Mouse (Mus musculus) cerebellum, postnatal 4 days (tissue): ENCODE results near the gene Eci2.
"Not testable (repeated sequence)": the region's sequence is repeated elsewhere in the genome, so short reads cannot be mapped to it uniquely, and the experiment has no call there.

Experiments used
- DNase-seq, 2 experiments: peaks; one replicate each; pipeline ENCODE4 v3.0.0; 2022; ENCODE audit warnings: low spot score in 2 of 2, mixed read lengths in 1 of 2

Gene Eci2

DNA sequence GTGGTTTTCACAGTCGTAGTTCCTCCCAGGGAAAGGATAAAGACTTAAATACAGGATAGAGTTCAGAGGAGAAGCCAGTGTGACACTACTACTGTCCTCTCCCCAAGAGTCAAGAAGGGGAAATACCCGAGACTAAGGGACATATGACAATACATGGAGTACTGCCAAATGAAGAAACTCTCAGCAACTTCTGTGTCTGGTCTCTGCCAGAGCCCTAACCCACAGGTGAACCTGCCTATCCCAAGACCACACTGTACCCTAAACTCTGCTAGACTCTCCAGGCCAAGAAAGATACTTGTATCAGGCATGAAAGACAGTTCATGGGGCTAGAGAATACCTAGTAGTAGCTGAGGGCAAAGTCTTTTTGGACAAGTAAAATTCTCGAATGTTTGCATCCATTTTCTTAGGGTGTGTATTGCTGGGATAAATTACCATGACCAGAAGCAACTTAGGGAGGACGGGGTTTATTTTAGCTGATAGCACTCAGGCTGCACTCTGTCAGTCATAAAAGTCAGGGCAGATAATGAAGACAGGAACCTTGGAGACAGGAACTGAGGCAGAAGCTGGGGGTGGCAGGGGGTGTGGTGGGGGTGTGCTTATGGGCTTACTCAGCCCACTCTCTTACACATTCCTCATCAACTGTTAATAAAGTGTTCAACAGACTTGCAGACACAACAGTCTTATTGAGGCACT lies 35.2 kb downstream of the Eci2 start:
- no peak for DNase-seq

DNA sequence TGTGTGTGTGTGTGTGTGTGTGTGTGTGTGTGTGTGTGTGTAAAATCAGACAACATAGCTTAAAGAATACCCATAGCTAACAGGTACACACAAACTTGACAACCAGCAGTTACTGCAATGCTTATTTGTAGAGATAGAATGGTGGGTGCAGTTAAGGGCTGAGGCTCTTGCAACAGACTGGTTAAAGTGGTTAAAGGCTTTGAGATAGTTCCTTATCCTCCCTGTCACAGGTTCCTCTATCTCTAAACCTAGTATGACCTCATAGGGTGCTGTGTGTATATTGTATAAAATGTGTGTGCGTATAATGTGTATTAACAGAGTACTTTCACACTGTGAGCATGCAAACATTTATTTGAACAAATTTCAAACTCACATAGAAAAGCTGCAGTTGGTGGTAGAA lies 43.4 kb downstream of the Eci2 start:
- DNase-seq = not testable (repeated sequence)

DNA sequence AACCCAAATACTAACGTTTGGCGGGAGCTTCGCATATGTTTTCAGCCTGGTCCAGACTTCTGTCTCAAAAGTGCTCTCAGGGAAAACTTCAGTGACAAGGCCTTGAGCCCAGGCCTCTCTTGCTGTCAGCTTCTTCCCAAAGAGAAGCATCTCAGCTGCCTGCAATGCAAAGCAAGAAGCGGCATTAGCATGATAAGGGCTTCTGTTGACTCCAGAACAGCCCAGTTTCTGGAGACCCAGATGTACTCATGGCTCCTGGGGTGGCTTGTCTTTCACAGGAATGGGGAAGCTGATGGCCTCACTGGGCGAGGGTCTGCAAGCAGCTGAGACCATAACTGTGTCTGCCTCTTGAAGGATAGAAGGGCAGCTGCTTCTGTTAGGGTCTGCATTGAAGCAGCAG lies 48.3 kb downstream of the Eci2 start:
- not testable (repeated sequence) for DNase-seq

DNA sequence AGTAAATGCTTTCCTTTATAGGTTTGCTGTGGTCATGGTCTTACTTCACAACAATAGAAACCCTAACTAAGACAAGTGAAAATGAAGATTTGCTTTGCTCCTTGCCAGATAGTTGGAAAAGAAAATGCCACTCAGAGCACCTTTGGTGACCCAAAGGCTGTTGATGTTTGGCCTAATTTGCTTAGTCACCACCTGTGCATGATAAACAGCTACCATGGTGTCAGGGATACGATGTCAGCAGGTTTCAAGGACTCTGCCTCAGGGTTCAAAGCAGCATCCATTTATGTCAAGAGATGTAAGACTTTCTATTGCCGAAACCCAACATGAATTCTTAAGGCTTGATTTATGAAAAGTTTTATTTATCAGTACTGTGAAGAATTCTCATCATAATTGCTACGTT lies 49.5 kb downstream of the Eci2 start:
- no peak for DNase-seq

DNA sequence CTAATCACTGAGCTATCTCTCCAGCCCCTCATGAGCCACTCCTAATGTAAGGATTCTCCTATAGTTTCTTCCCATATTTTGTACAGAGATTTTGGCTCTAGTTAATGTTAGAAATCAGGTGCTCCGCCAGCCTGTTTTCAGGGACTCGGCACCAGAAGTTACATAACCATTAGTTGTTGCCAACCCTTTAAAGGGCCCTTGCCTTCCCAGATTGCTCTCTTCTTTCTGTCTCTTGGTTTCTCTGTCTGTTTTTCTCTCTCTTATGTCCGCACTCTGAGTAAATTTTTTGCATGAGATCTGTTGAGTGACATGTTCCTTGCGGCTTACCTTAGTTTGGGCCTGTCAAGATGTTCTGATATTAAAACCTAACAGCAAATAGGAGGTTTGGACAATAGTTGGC lies 50.8 kb downstream of the Eci2 start:
- DNase-seq = no peak

DNA sequence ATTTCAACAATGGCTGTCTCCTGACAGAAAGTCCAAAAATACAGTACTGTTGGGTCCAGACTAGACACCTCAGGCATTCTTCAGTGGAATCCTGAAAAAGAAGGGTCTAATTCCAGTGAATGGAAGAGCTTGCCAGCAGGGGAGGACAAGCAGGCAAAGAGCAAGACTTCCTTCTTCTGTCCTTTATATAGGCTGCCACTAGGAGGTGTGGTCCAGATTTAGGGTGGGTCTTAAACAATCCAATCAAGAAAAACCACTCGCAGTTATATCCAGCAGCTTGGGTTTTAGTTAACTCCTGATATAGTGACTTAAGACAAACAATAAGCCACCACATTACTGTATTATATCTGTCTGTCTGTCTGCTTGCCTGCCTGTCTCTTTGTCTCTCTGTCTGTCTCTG lies 53.1 kb downstream of the Eci2 start:
- DNase-seq = no peak

DNA sequence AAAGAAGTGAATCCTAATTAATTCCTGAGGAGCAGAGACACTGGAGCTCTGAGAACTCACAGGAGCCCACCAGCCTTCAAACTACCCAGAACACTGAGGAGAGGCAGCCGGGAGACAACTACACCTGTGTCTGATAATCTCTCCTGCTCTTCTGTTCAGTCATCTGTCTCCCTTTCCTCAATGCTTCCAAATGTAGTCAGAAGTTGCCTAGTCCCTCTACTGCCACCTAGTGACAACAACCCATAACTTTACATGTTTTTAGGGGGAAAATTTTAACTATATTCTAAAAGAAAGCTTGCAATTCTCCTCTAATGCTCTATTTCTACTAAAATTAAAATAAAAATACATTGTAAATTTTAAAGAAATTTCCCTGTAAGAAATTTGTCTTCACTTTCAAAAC lies 53.7 kb downstream of the Eci2 start:
- no peak for DNase-seq

DNA sequence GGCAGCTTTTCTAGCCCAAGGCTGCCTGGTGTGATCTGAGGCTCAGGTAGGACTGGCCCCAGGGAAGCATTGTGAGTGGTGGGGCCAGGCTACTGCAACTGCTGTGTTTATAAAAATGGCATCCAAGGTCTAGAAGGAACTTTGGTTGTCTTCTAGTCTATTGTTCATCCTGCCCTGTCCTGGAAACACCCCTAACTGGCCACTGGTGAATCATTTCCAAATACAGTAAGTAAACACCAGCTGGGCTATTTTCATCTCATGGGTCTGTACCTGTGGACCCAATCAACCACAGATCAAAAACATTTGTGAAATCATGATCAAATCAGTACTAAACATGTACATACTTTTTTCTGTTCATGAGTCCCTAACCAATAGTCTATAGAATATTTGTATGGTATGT lies 54.4 kb downstream of the Eci2 start:
- not testable (repeated sequence) for DNase-seq

DNA sequence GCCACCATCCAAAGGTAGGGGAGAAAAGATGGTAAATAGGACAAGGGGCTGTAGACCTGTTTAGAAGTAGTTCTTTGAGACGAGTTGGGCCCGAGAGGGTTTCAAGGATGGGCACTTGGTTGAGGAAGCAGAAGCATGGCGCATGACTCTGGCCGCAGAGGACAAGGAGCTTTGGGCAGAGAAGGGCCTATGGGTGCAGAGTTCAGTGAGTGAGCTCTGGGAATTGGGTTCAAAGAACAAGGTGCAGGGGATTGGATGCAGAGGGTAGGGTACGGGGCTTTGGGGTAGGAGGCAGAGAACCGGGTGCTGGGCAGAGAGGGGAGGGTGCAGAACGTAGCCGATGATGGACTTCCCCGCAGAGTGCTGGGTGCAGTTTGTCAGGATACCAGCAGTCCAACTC lies 61.2 kb downstream of the Eci2 start:
- not testable (repeated sequence) for DNase-seq

DNA sequence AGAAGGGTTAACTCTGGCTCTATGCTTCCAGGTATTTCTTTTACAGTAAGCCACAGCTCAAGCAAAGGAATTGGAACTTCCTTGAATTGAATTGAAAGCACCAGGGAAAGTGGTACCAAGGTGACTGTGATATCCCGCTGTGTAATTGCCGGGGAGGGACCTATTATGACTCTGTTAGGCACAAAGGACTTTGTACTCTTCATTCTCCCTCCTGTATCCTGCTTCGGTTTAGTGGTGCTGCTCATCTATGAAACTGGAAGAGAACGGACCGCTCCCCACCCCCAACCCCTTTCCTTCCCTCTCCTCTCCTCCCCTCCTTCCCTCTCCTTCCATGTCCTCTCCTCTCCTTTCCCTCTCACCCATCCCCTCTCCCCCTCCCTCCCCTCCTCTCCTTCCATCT lies 62.0 kb downstream of the Eci2 start:
- DNase-seq = no peak

DNA sequence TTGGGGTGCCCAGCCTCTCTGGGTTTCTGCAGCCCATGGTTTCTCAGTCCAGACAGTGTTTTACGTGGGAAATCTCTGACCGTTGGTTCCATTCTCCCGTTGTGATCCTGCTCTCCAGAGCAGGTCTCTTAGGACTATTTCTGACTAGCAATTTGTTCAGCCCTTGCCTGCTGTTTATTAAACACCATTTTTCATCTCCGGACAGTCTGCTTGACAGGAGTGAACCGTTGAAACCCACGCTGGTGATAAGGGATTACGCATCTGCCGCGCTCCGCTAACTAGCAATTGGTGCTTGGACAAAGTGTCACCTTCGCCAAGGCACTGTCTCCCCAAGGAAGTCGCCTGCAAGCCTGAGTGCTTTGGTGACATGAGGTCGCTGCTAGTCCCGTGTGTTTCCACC lies 62.5 kb downstream of the Eci2 start:
- no peak for DNase-seq

DNA sequence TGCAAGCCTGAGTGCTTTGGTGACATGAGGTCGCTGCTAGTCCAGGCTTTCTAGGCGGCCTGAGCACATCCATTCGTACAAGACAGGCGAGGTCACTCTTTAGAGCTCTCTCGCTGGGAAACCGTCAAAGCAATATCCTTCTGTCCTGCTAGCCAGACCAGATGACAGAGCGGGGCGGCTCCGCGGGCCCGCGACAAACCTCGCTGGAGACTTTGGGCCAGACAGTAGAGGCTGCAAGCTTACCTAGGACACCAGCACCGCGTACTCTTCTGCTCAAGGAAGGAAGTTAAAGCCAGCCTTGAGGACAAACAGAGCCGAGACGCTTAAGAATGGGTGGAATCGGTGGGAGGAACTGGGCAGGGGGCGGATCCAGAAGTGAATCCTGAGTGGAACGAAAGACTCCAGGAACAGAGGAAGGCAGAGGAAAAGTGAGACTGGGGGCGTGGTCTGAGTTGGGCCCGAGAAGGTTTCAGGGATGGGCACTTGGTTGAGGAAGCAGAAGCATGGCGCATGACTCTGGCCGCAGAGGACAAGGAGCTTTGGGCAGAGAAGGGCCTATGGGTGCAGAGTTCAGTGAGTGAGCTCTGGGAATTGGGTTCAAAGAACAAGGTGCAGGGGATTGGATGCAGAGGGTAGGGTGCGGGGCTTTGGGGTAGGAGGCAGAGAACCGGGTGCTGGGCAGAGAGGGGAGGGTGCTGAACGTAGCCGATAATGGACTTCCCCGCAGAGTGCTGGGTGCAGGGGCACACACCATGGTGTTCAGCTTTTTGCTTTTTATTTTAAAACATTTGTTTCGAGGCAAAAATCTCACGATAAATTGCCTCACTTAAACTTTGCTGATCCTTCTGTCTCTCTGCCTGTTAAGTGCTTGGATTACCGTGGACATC lies 63.1 kb downstream of the Eci2 start, which contains the start of gene Eci3:
Gene Eci3 (minus strand): TSS at position 300 of the 887 bp plus-strand sequence.
- no peak for DNase-seq

DNA sequence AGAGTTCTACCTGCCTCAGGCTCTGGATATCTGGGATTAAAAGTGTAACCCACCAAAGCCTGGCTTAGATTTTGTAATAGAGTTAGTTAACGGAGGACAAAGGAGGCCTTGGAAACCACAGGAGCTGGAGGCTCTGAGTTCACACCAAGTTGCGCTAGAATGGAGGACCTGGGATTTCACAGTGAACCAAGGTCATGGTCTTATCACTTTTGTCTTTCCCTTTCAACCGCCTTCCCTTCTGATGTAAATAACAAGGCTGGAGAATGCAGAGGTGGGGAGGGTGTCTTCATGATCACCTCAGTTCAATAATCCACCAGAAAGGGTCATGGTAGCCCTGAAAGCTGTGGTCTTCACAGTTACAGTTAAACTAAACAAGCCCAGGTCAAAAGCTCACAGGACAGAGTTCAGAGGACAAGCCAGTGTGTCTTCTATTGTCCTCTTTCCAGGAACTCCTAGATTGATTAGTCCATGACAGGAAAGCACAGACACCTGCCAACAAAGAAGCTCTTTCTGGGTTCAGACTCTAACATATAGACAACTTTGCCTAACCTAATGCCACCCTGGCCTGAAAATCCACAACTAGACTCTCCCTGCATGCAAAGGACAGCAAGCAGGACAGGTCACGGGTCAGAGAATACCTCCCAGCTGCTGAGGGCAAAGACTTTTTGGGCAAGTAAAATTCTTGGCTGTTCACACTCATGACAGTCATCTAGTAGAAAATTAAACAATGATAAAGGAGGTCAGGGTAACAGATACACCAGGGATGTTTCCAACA lies 65.7 kb downstream of the Eci2 start:
- no peak for DNase-seq

DNA sequence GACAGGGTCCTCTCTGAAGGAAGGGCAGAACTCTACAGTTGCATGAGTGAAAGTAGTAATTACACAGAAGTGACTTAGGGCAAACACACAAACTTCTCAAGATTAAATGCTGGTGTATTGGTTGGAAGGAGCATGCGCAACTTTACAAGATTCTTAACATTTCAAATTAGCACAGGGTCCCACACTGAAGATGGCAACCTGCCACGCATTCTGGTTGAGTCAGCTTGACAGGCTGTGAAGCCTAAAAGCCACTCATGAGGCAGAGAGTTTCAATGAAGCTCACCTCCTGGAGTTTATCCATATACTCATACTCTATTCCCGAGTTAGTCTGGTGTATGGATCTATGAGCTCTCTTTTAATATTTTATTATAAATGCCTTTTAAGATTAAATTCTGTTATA lies 68.7 kb downstream of the Eci2 start:
- DNase-seq = not testable (repeated sequence)

DNA sequence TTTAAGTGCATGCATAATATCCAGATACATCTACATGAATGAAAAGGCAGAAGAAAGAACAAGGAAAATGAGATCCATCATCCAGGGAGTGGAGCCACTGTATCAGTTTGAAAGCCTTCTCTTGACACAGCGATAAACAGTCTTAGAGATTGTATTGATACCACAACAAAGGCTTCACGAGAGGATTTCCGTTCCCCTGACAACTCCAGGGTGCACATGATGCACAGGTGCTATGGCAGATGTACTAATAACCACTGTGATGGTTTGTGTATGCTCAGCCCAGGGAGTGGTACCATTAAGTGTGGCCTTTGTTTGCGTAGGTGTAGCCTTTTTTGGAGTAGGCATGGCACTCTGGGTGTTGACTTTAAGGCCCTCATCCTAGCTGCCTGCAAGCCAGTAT lies 70.0 kb downstream of the Eci2 start:
- no peak for DNase-seq

DNA sequence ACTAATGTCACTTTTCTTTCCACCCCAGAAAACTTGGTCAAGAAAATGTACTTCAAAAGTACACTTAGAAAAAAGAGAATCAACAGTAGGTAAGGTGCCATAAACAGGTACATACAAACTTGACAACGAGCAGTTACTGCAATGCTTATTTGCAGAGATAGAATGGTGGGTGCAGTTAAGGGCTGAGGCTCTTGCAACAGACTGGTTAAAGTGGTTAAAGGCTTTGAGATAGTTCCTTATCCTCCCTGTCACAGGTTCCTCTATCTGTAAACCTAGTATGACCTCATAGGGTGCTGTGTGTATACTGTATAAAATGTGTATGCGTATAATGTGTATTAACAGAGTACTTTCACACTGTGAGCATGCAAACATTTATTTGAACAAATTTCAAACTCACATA lies 75.5 kb downstream of the Eci2 start:
- not testable (repeated sequence) for DNase-seq

DNA sequence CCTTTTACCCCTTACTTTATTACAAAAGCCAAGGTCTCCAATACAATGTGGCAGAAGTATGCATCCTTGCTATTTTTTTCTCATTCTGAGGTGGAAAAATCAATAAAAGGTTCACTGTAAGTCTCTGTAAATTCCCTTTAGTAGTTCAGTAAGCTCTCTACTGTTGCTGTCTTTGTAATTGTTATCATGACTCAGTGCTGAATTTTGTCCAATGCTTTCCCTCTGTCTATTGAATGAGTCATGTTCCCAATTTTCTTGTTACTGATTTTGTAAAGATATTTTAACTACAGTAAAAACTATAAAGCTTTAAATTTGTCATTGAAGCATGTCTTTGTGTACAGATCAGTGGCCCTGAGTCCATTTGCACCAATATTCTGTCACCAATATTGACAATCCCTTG lies 84.5 kb downstream of the Eci2 start:
- no peak for DNase-seq

DNA sequence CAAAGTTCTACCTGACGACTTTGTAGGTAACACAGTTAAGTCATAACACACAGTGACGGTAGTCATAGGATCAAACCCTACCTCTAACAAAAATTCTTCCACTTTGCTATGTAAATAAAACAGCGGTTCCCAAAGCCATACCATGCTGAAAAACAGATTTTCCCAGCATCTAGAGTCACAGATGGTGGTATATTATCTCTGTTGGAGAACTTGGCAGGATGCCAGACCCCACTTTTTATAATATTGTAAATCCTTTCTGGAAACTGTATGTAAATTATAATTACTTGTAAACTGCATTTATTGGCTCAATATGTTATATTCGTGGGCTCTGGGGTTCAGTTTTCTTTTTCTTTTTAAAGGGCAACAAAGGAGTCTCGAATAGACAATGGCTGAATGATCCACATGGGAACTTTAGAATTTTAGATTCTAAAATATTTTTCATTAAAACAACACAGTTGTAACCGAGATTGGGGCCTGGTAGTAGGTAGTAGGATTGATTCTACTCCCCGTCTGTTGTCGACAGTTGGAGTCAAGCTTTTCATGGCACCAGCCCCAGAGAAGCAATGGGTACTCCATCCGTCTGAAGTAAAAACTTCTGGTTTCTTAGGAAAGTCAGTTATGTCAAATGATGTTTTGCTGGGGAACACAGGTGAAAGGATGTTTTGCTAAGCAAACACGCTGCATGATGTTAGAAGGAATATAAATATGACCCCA lies 91.8 kb downstream of the Eci2 start:
- DNase-seq = no peak
